Mouse (Mus musculus): Measurements from ENCODE around the gene Prok2.

DNA sequence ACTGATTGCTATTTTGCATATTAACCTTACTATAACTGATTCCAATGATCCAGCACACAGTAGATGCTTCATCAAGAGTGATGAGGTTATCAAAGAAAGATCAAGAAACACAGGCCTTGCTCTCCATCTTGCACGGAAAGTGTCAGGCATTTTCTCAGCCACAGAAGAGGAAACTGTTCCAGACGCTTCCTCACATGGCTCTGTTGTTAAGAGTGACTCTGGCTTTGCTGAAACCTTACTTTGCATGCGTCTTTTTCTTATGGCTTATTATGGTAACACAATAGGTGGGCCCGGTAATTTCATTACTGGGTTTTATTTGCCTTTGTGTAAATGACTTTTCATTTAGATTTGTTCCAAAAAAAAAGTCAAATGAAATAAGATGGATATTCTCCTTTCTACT, 5.7 kb upstream of the Prok2 start:
- no peak for TF ChIP-seq POLR2A (IDR thresholded peaks at IDR 0.05; ENCODE audit: insufficient read depth, low read depth, low read length)
- no peak for TF ChIP-seq CTCF (IDR thresholded peaks at IDR 0.05; ENCODE audit: insufficient read depth, low read depth, low read length)

All from olfactory bulb, adult 2 months (tissue).